Mouse (Mus musculus): Measurements from ENCODE around the gene Adra1d. TPM values are rescaled to one million over a fixed set of nuclear protein-coding genes. Genes with fewer than 3 reads are reported as not detected.
A peak's percentile ranks its signal among the peaks of the same experiment; 100 is the strongest.

Adra1d gene
- 0.26 and 0.48 TPM in 2 replicates for polyA plus RNA-seq (2012; rRNA removed)

DNA sequence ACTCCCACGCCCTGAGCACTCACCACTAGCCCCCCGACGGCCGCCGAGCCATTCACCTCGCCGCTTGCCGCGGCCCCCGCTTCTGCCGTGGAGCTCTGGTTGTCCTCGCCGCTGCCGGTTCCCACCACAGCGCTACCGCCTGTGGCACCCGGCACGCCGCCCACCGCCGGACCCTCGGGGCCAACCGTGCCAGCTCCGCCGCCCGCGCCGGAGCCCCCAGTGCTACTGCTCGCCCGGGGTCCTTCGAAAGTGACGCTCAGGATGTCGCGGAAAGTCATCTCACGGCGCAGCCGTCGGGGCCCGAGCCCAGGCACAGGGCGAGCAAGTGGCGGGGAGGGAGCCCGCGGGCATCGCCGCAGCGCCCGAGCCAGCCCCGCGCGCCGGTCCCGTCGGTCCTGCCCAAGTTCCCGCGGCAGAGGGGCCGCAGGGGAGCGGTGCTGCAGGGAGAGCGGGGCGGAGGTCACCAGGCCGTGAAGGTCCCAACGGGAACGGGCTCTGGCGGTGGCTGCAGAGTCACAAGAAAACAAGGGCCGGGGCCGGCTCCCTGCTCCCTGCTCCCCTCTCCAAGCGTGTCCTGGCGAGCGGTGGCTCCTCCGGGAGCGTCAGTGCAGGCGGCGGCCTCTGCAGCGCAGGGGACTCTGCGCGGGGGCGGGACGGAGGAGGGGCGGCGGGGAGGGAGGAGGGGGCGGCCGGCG lies at the start of gene Adra1d:
TSS of gene Adra1d (minus strand) at position 393 of the 695 bp plus-strand sequence.
- TF ChIP-seq CTCF (IDR thresholded peaks at IDR 0.05; ENCODE audit: borderline replicate concordance, extremely low read depth, insufficient read depth, insufficient read length) (no peak), POLR2A (IDR thresholded peaks at IDR 0.05; ENCODE audit: borderline replicate concordance, extremely low read depth, insufficient read depth, insufficient read length, poor library complexity, severe bottlenecking) (no peak)
- DNase-seq (ENCODE audit: low read depth) = no peak

DNA sequence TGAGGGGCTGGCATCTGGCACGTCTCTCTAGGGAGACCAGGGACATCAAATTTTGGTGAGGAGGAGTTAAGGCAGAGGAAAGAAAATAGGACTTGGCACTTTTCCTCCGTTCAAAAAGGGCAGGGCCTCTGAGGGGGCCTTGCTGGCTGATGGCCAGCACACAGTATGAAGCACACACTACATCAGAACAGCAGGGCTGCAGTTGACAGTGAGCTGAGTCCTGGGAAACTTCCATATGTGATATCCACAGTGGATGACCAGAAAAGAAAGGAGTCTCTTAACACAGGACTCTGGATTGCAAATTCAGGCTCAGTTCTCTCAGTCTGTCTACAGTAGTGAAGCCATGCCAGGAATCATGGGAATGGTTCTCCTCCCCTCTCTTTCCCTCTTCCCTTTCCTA lies 39.8 kb upstream of the Adra1d start:
- peak; percentile 22 for DNase-seq (ENCODE audit: low read depth)
- no peak for TF ChIP-seq POLR2A (IDR thresholded peaks at IDR 0.05; ENCODE audit: borderline replicate concordance, extremely low read depth, insufficient read depth, insufficient read length, poor library complexity, severe bottlenecking)
- TF ChIP-seq CTCF (IDR thresholded peaks at IDR 0.05; ENCODE audit: borderline replicate concordance, extremely low read depth, insufficient read depth, insufficient read length) = no peak

DNA sequence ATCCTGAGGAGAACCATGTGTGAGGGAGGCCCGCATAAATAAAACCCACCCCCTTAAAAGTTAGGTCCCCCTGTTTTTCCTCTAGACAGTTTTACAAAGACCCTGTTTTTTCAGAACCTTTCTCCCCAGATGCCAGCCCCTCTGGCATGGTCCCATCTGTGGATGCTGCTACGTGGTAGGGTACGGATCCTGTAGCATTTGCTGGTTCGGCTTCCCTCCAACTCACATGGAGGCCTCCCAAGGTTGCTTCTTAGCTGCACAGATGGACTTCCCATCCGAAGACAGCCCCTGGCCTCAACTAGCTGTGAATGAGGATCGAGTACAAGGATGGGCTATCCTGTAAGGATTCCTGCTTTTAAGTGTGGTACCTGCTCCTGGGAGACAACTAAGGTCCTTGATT lies 32.8 kb upstream of the Adra1d start:
- TF ChIP-seq POLR2A (IDR thresholded peaks at IDR 0.05; ENCODE audit: borderline replicate concordance, extremely low read depth, insufficient read depth, insufficient read length, poor library complexity, severe bottlenecking) (no peak), CTCF (IDR thresholded peaks at IDR 0.05; ENCODE audit: borderline replicate concordance, extremely low read depth, insufficient read depth, insufficient read length) (no peak)
- DNase-seq (ENCODE audit: low read depth) = no peak

DNA sequence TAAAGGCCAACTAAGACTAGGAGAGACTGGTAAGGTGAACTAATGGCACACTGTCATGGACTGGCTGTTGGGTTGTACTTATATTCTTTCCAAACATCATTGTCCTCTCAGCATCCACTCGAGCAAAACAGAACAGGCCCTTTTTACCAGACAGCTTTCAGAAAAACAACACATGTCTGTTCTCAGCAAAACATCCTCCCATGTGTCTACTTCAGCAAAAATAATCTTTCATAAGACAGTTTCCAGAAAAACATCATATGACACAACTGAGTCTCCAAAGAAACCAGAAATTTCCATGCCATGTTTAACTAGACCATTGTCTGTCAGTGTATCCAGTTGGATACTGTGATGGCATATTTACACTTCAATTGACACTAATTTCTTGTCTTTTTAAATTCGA lies 25.4 kb upstream of the Adra1d start:
- no peak for DNase-seq (ENCODE audit: low read depth)
- TF ChIP-seq POLR2A (IDR thresholded peaks at IDR 0.05; ENCODE audit: borderline replicate concordance, extremely low read depth, insufficient read depth, insufficient read length, poor library complexity, severe bottlenecking) = no peak
- TF ChIP-seq CTCF (IDR thresholded peaks at IDR 0.05; ENCODE audit: borderline replicate concordance, extremely low read depth, insufficient read depth, insufficient read length) = no peak

DNA sequence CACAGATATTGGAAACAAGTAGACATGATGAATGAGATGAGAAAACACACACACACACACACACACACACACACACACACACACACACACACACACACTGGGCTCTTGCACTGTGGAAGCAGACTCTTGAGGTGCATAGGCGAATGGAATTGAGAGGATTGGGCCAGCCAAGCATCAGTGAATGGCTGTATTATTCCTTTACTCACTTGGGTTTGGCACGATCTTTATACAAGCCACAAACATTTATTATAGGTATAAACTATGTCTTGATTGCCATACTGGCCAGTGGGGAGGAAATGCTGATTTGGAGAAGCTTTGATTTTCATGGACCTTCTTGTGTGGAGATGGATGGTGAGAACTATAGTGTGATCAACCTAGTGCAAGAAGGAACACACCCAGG lies 19.4 kb upstream of the Adra1d start:
- TF ChIP-seq CTCF (IDR thresholded peaks at IDR 0.05; ENCODE audit: borderline replicate concordance, extremely low read depth, insufficient read depth, insufficient read length) = no peak
- no peak for TF ChIP-seq POLR2A (IDR thresholded peaks at IDR 0.05; ENCODE audit: borderline replicate concordance, extremely low read depth, insufficient read depth, insufficient read length, poor library complexity, severe bottlenecking)
- no peak for DNase-seq (ENCODE audit: low read depth)

DNA sequence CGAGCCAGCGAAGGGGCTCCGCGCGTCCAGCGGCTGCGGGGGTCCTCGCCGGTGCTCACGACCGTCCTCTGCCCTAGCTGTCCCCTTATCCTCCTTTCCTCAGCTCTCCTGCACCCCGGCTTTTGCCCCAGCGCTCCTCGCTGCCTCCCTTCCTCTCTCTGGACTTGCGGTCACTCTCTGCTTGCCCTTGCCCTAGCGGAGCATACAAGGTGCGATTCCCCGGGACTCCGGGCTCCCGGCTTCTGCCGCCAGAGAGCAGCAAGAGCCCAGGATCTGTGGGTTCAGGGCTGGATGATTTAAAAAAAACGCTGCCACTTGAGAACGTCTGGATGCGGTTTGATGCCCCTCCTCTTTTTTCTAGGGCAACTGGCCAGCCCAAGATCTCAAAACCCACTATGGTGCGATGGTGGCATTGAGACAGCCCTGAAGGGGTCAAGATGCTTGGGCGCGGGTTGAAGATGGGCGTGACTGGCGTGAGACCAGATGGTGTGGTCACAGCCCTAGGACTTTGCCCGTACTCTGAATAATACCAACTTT lies 571 bp upstream of the Adra1d start:
- TF ChIP-seq CTCF (IDR thresholded peaks at IDR 0.05; ENCODE audit: borderline replicate concordance, extremely low read depth, insufficient read depth, insufficient read length) = peak; percentile 63
- no peak for TF ChIP-seq POLR2A (IDR thresholded peaks at IDR 0.05; ENCODE audit: borderline replicate concordance, extremely low read depth, insufficient read depth, insufficient read length, poor library complexity, severe bottlenecking)
- peak; percentile 75 for DNase-seq (ENCODE audit: low read depth)

DNA sequence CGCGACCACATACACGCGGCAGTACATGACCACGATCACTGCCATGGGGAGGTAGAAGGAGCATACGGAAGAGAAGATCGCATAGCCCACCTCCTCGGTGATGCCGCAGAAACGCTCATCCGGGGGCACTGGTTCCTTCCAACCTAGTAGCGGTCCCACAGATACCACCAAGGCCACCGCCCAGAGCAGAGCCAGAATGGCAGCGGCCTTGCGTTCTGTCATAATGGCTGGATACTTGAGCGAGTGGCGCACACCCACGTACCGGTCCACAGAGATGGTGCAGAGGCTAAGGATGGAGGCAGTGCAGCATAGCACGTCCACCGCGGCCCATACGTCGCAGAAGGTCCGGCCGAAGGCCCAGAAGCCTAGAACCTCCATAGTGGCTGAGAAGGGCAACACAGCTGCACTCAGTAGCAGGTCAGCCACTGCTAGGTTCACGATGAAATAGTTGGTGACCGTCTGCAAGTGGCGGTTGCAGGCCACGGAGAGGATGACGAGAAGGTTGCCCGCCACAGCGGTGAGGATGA lies 676 bp downstream of the Adra1d start:
- no peak for TF ChIP-seq POLR2A (IDR thresholded peaks at IDR 0.05; ENCODE audit: borderline replicate concordance, extremely low read depth, insufficient read depth, insufficient read length, poor library complexity, severe bottlenecking)
- TF ChIP-seq CTCF (IDR thresholded peaks at IDR 0.05; ENCODE audit: borderline replicate concordance, extremely low read depth, insufficient read depth, insufficient read length) = no peak
- DNase-seq (ENCODE audit: low read depth) = no peak

DNA sequence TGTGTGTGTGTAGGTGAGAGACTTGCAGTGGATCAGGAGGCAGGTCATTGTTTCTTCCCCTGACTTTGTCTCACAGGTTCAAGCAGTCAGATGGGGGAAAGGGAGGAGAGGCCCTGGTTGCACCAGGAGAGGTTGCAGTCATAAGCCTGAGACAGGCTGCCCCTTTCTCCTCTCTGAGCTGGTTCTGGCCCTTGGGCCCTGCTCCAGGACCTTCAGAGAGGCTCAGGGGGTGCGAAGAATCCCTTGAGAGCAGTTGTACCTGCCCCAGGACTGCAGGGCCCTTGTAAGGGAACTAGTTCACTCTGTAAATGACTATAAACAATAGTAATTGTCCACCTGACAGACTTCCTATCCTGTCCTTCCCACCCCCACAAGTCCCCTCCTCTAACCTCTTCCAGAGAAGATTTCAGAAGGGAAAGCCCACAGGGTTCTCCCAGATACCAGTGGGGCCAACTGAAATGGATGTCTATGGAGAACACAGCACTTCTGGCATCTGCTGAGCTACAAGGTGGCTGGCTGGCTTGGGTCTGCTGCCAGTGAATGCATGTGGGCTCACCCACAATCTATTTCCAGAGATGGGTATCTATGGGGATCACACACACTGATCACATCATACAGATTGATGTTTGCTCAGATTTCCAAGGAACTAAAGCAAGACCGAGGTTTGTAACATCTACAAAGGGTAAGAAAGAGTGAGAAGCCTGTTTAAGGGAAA lies 1.7 kb downstream of the Adra1d start:
- DNase-seq (ENCODE audit: low read depth) = no peak
- TF ChIP-seq CTCF (IDR thresholded peaks at IDR 0.05; ENCODE audit: borderline replicate concordance, extremely low read depth, insufficient read depth, insufficient read length) = no peak
- TF ChIP-seq POLR2A (IDR thresholded peaks at IDR 0.05; ENCODE audit: borderline replicate concordance, extremely low read depth, insufficient read depth, insufficient read length, poor library complexity, severe bottlenecking) = no peak

DNA sequence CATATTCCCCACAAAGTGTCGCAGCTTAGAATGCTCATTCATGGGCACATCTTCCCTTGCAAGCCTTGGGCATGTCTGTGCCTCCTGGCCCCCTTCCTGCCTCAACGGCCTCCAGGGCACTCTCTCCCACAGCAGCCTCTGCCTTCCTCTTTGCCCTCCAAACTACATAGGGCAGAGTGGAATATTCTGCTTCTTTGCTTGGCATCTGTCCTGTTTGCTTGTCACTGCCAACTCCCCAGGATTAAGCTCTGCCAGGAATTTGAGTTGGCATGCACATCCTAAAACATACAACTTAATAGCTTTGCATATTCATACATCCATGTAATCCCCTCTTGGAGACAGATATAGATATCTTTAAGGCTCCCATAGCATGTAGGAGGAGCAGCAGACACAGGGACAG lies 4.2 kb downstream of the Adra1d start:
- TF ChIP-seq CTCF (IDR thresholded peaks at IDR 0.05; ENCODE audit: borderline replicate concordance, extremely low read depth, insufficient read depth, insufficient read length) (no peak), POLR2A (IDR thresholded peaks at IDR 0.05; ENCODE audit: borderline replicate concordance, extremely low read depth, insufficient read depth, insufficient read length, poor library complexity, severe bottlenecking) (no peak)
- peak; percentile 63 for DNase-seq (ENCODE audit: low read depth)

DNA sequence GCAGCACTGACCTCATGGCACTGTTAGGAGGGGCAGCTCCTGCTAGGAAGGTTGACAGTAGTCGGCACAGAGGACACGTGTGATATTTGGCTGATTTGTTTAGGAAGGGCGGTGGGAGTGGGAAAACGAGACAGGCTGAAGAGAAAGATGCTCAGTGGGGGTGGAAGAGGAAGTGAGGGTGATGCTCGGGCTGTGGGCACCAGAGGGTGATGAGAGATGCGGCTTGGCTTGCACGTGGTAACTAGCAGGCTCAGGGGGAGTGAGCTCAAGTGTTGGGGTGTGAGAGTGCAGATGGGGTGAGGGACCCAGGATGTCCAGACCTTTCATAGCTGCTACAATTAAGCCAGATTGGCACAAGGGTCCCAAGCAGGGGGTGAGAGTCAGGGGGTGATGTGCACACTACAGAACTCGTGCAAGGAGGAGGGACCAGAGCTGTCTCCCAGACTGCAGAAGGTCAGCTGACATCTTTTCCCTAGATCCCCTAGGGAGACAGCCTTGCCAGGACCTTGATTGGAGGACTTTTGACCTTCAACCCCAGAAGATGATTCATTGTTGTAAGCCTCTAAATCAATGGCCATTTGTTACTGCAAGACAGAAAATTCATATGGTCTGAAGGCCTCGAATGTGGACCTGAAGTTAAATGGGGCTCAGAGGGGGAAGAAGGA lies 9.2 kb downstream of the Adra1d start:
- TF ChIP-seq CTCF (IDR thresholded peaks at IDR 0.05; ENCODE audit: borderline replicate concordance, extremely low read depth, insufficient read depth, insufficient read length) (no peak), POLR2A (IDR thresholded peaks at IDR 0.05; ENCODE audit: borderline replicate concordance, extremely low read depth, insufficient read depth, insufficient read length, poor library complexity, severe bottlenecking) (no peak)
- DNase-seq (ENCODE audit: low read depth) = no peak

All from brain, embryonic 14.5 days (tissue).